Mouse (Mus musculus): ENCODE results near the gene Cmtm8.

DNA sequence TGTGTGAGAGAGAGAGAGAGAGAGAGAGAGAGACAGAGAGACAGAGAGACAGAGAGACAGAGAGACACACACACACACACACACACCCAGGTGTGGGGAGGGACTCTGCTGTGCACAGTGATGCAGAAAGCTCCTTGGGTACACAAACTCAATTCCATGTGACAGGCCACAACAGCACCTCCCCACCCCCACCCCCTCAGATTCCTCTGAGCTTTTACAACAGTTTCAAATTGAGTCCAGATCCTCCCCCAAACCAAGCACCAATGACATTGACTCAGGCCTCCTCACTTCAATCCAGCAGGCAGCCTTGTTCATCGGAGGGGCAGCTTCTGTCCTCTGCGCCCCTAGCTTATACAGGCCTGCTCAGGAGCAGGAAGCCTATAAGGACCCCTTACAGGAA is 76.4 kb downstream of the Cmtm8 start:
- TF ChIP-seq CTCF (IDR thresholded peaks at IDR 0.05; ENCODE audit: low read depth, low read length), result no peak
- no peak for TF ChIP-seq EP300 (IDR thresholded peaks at IDR 0.05; ENCODE audit: insufficient read depth, low read depth, low read length)
- TF ChIP-seq POLR2A (IDR thresholded peaks at IDR 0.05; ENCODE audit: insufficient read depth, low read length), result no peak
